Mouse (Mus musculus) MEL (cell line): ENCODE measurements around the gene Usp25. TPM values are rescaled to one million over a fixed set of nuclear protein-coding genes. Genes with fewer than 3 reads are reported as not detected.

Experiments used
- DNase-seq: peaks from one replicate; pipeline ENCODE4 v3.0.0; 2011; ENCODE audit warnings: low read depth, low spot score
- H3K27ac ChIP-seq: 2 replicates; pipeline ENCODE4 v1.5.1; 2012; ENCODE audit warnings: low read depth, mild to moderate bottlenecking, control low read depth, low read length, moderate library complexity; ENCODE audit not compliant: control insufficient read depth
- H3K27me3 ChIP-seq, 2 experiments: fragments of 150-350 bp in 1 of 2; sonication (generic) in 1 of 2; 2 replicates each; pipeline ENCODE4 v1.6.1; 2012; ENCODE audit warnings: low read length in 2 of 2, mild to moderate bottlenecking in 2 of 2, improper control_type of control experiment in 1 of 2, moderate library complexity in 1 of 2; ENCODE audit not compliant: insufficient read depth in 2 of 2, control insufficient read depth in 1 of 2
- H3K36me3 ChIP-seq, 2 experiments: 2 replicates each; pipeline ENCODE4 v1.6.1; 2012 to 2014; ENCODE audit warnings: low read length in 2 of 2, improper control_type of control experiment in 1 of 2, inconsistent platforms in 1 of 2, mild to moderate bottlenecking in 1 of 2; ENCODE audit not compliant: insufficient read depth in 2 of 2, control insufficient read depth in 1 of 2
- H3K4me1 ChIP-seq, 2 experiments: fragments of 150-350 bp in 1 of 2; sonication (generic) in 1 of 2; 2 replicates each; pipeline ENCODE4 v1.6.1; 2012; ENCODE audit warnings: low read length in 2 of 2, improper control_type of control experiment in 1 of 2, mild to moderate bottlenecking in 1 of 2; ENCODE audit not compliant: insufficient read depth in 2 of 2, control insufficient read depth in 1 of 2
- H3K4me3 ChIP-seq, 2 experiments: fragments of 150-350 bp in 1 of 2; sonication (generic) in 1 of 2; 2 replicates each; pipeline ENCODE4 v1.5.1; 2012; ENCODE audit warnings: low read depth in 2 of 2, low read length in 2 of 2, mild to moderate bottlenecking in 2 of 2, moderate library complexity in 2 of 2, control low read depth in 1 of 2, improper control_type of control experiment in 1 of 2; ENCODE audit not compliant: control insufficient read depth in 1 of 2, insufficient read depth in 1 of 2
- H3K79me2 ChIP-seq: 2 replicates; pipeline ENCODE4 v1.6.1; 2012; ENCODE audit warnings: mild to moderate bottlenecking, low read length, moderate library complexity; ENCODE audit not compliant: control insufficient read depth, poor library complexity, insufficient read depth
- H3K9ac ChIP-seq: 2 replicates; pipeline ENCODE4 v1.6.1; 2012; ENCODE audit warnings: low read depth, mild to moderate bottlenecking, control low read depth, low read length, moderate library complexity; ENCODE audit not compliant: control insufficient read depth, poor library complexity, severe bottlenecking
- H3K9me3 ChIP-seq: fragments of 150-350 bp; sonication (generic); replicated peaks from 2 replicates; pipeline ENCODE4 v1.6.1; 2012; ENCODE audit warnings: mild to moderate bottlenecking, low read length, improper control_type of control experiment, moderate library complexity; ENCODE audit not compliant: insufficient read depth
- E2F4 ChIP-seq: IDR thresholded peaks from 2 replicates; pipeline ENCODE4 v1.6.1; 2011; ENCODE audit warnings: low read depth, low read length, improper control_type of control experiment, borderline replicate concordance
- KAT2A ChIP-seq: conservative IDR thresholded peaks from 2 replicates; pipeline ENCODE4 v1.6.1; 2012; ENCODE audit warnings: low read depth, low read length, improper control_type of control experiment, inconsistent platforms
- MAFK ChIP-seq: IDR thresholded peaks from 2 replicates; pipeline ENCODE4 v1.6.1; 2011; ENCODE audit warnings: low read depth, mild to moderate bottlenecking, low read length, improper control_type of control experiment, borderline replicate concordance
- MAX ChIP-seq: IDR thresholded peaks from 2 replicates; pipeline ENCODE4 v1.6.1; 2011; ENCODE audit warnings: low read length, improper control_type of control experiment
- MXI1 ChIP-seq: IDR thresholded peaks from 2 replicates; pipeline ENCODE4 v1.6.1; 2011; ENCODE audit warnings: mild to moderate bottlenecking, low read depth, low read length, improper control_type of control experiment
- MYB ChIP-seq: IDR thresholded peaks from 2 replicates; pipeline ENCODE4 v1.6.1; 2011; ENCODE audit warnings: mild to moderate bottlenecking, low read depth, low read length, improper control_type of control experiment
- MYC ChIP-seq: IDR thresholded peaks from 2 replicates; pipeline ENCODE4 v1.6.1; 2011; ENCODE audit warnings: low read depth, mild to moderate bottlenecking, low read length, improper control_type of control experiment, moderate library complexity
- POLR2AphosphoS5 ChIP-seq: IDR thresholded peaks from 2 replicates; pipeline ENCODE4 v1.6.1; 2012; ENCODE audit warnings: low read depth, borderline replicate concordance, mild to moderate bottlenecking, inconsistent platforms, low read length, moderate library complexity, mixed read lengths
- SIN3A ChIP-seq: IDR thresholded peaks from 2 replicates; pipeline ENCODE4 v1.6.1; 2012; ENCODE audit warnings: low read length, improper control_type of control experiment, inconsistent platforms
- SMC3 ChIP-seq: IDR thresholded peaks from 2 replicates; pipeline ENCODE4 v1.6.1; 2011; ENCODE audit warnings: low read depth, low read length, improper control_type of control experiment
- ZKSCAN1 ChIP-seq: IDR thresholded peaks from 2 replicates; pipeline ENCODE4 v1.6.1; 2012; ENCODE audit warnings: low read depth, mild to moderate bottlenecking, inconsistent platforms, low read length, improper control_type of control experiment, moderate library complexity
- ZNF384 ChIP-seq: IDR thresholded peaks from 2 replicates; pipeline ENCODE4 v1.6.1; 2012; ENCODE audit warnings: low read depth, mild to moderate bottlenecking, inconsistent platforms, low read length, improper control_type of control experiment
- polyA plus RNA-seq, 2 experiments: library from polyadenylated mRNA; stranded (reverse) in 1 of 2; unstranded in 1 of 2; fragments of >175 nt in 1 of 2; fragments of >200 nt in 1 of 2; gene quantifications; 2 replicates each; pipeline versions ENCODE4 v1.2.1 to v1.2.4; 2012; ENCODE audit warnings: low replicate concordance in 2 of 2, low read depth in 1 of 2; ENCODE audit not compliant: insufficient read length in 2 of 2, insufficient read depth in 1 of 2, missing spikeins in 1 of 2
- total RNA-seq: library from RNA; depleted of rRNA; stranded (reverse); fragments of 300-350 nt; gene quantifications from 2 replicates; pipeline ENCODE4 v1.2.3, GENCODE M21; 2012

Gene Usp25
- total and polyA plus RNA-seq, 3 experiments = 43.0 to 45.6 TPM; not detected in 1

DNA sequence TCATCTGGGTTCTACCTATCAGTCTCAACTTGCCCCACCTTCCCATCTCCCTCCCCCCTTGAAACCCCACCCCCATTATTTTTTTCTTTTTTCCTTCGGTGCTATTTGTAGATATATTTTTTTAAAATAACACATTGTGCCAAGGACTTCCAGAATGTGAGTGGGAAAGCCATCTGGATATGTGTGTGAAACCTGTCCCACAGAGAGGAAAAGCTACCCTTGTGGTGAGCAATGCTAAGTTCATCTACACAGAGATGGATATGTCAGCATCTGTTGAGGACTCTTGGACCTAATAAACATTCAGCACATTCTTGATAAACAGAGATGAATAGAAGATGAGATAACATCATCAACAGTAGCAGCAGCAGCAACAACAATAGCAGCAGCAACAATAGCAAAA is 138.8 kb downstream of the Usp25 start:
- TF ChIP-seq MXI1 = no peak
- no peak for TF ChIP-seq SMC3
- TF ChIP-seq POLR2AphosphoS5 = no peak
- no peak for TF ChIP-seq KAT2A
- TF ChIP-seq E2F4 = no peak
- TF ChIP-seq, all 39 proteins: peak for 0
- Histone ChIP-seq H3K79me2 (no peaks in the 10 kb centered on the region), H3K9ac (no peak overlapping the region), H3K36me3 (no peaks in the 10 kb centered on the region), H3K27ac (no peak overlapping the region), H3K4me1 (no peaks in the 10 kb centered on the region), H3K27me3 (no peaks in the 10 kb centered on the region), H3K9me3 (no peaks in the 10 kb centered on the region), H3K4me3 (no peak overlapping the region)
- no peak for DNase-seq

- Histone ChIP-seq H3K36me3 (no peaks in the 10 kb centered on the region), H3K9ac (no peak overlapping the region), H3K4me3 (no peak overlapping the region), H3K9me3 (no peaks in the 10 kb centered on the region), H3K27ac (no peak overlapping the region)
- DNase-seq = no peak
- no peak for TF ChIP-seq MAFK
- no peak for TF ChIP-seq ZKSCAN1
- TF ChIP-seq MYC = no peak
- TF ChIP-seq MAX = no peak
- TF ChIP-seq SIN3A = no peak
- TF ChIP-seq ZNF384 = no peak
- TF ChIP-seq, all 39 proteins: peak for 0
- H3K79me2 ChIP-seq = no peaks in the 10 kb centered on the region
- H3K27me3 ChIP-seq = no peaks in the 10 kb centered on the region
- H3K4me1 ChIP-seq = no peaks in the 10 kb centered on the region
These were observed 139.8 kb downstream of the Usp25 start for GRCm38 (mm10) chr16:77153216-77153715.

GRCm38 (mm10) chr16:77153815-77154214 is 140.3 kb downstream of the Usp25 start:
- H3K27ac ChIP-seq = no peak overlapping the region
- H3K9me3 ChIP-seq = no peaks in the 10 kb centered on the region
- H3K27me3 ChIP-seq = no peaks in the 10 kb centered on the region
- no peak overlapping the region for H3K9ac ChIP-seq
- TF ChIP-seq MYB = no peak
- no peaks in the 10 kb centered on the region for H3K79me2 ChIP-seq
- no peak overlapping the region for H3K4me3 ChIP-seq
- H3K4me1 ChIP-seq = no peaks in the 10 kb centered on the region
- no peaks in the 10 kb centered on the region for H3K36me3 ChIP-seq
- no peak for DNase-seq
